Mouse (Mus musculus) layer of hippocampus, adult 2 months (tissue): ENCODE results near the gene Eci3. TPM values are rescaled to one million over a fixed set of nuclear protein-coding genes. Genes with fewer than 3 reads are reported as not detected.
"Not testable (repeated sequence)": the region's sequence is repeated elsewhere in the genome, so short reads cannot be mapped to it uniquely, and the experiment has no call there.

Experiments used
- DNase-seq, 2 experiments: peaks; one replicate each; pipeline ENCODE4 v3.0.0; 2022; ENCODE audit warnings: low spot score in 2 of 2
- H3K27ac ChIP-seq: fragments of 200-600 bp; 2 replicates; pipeline ENCODE4 v1.8.1; 2022
- H3K4me3 ChIP-seq: fragments of 200-600 bp; 2 replicates; pipeline ENCODE4 v1.8.1; 2022; ENCODE audit warnings: mild to moderate bottlenecking
- CTCF ChIP-seq: fragments of 200-600 bp; conservative IDR thresholded peaks from 2 replicates; pipeline ENCODE4 v1.8.1; 2022; ENCODE audit warnings: antibody characterized with exemption, mild to moderate bottlenecking, moderate library complexity
- long read RNA-seq, 2 experiments: library from polyadenylated mRNA; stranded (forward); transcript quantifications; one replicate each; pipeline ENCODE4 v2.0.0; 2021; ENCODE audit warnings: borderline mapping rate in 2 of 2
- total RNA-seq, 2 experiments: library from RNA; stranded (reverse); gene quantifications; 2 replicates each; pipeline ENCODE4 v1.2.3; 2021

Gene Eci3
- under 1 TPM; 0.44 to 0.56 TPM for total RNA-seq
- long read RNA-seq, experiment 1 = 0 reads
- long read RNA-seq, experiment 2, partial matches to known transcripts = 1 of 1 reads
- long read RNA-seq, experiment 2, other reads (novel, unspliced or antisense) = 0 of 1 reads

DNA sequence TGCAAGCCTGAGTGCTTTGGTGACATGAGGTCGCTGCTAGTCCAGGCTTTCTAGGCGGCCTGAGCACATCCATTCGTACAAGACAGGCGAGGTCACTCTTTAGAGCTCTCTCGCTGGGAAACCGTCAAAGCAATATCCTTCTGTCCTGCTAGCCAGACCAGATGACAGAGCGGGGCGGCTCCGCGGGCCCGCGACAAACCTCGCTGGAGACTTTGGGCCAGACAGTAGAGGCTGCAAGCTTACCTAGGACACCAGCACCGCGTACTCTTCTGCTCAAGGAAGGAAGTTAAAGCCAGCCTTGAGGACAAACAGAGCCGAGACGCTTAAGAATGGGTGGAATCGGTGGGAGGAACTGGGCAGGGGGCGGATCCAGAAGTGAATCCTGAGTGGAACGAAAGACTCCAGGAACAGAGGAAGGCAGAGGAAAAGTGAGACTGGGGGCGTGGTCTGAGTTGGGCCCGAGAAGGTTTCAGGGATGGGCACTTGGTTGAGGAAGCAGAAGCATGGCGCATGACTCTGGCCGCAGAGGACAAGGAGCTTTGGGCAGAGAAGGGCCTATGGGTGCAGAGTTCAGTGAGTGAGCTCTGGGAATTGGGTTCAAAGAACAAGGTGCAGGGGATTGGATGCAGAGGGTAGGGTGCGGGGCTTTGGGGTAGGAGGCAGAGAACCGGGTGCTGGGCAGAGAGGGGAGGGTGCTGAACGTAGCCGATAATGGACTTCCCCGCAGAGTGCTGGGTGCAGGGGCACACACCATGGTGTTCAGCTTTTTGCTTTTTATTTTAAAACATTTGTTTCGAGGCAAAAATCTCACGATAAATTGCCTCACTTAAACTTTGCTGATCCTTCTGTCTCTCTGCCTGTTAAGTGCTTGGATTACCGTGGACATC is at the start of gene Eci3:
Eci3 (minus strand) TSS at position 300 of the 887 bp plus-strand sequence.
- TF ChIP-seq CTCF = no peak
- H3K4me3 ChIP-seq = peak within 1 kb of the TSS; percentile 43
- H3K27ac ChIP-seq = no peak within 1 kb of the TSS
- no peak for DNase-seq

DNA sequence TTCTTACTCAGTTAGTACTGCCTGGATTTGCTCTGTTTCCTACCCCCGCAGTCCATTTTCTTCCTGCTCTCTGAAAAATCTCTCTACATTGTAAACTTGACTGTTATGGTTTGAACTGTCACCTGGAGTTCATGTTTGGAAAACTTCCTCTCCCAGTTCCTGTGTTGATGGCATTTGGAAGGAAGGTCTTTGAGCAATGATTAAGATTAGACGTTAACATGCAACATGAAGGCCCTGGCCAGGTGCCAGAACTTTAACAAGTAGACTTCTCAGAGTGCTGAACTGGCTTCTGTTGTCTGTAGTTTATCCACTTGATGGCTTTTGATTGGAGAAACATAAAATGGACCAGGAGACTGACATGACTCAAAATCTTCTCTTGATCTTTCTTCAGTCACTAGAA is 32.3 kb upstream of the Eci3 start:
- H3K27ac ChIP-seq = no peak overlapping the region
- no peak overlapping the region for H3K4me3 ChIP-seq
- no peak for DNase-seq
- no peak for TF ChIP-seq CTCF

DNA sequence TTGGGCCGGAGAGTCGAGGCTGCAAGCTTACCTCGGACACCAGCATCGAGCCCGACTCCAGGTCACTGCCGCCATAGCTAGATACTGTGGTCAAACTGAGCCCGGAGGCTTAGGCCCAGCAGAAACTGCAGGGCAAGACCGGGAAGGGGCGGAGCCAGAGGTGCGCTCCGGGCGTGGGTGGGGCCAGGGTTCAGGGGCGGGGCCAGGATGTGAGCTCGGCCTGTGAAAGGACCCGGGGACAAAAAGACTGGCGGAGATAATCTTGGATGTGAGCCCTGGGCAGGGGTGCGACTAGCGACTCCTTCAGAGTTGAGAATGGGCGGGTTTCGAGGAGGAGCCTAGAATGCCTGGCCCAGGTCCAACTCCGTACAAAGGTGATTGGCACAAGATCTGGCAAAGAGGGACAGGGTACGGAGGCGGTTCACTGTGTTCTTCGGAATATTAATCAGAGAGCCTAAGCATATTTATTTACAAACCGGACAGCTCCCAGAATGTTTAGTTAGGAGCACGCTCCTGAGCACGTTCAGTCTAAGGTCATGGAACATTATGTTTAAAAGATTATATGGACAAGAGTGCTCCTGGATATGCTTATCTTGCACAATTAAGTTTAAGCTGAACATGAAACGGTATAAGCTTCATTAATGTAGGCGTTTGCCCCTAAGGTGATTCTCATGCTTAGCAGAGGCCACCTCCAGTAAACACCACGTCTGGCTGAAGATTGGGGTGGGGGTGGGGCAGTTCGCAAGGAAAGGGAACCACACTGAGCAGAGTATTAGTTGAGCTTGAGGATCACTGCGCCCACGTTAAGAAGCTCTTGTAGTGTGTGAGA is 30.6 kb upstream of the Eci3 start:
- DNase-seq = peak; percentile 88 to 91
- Histone ChIP-seq H3K27ac (peak overlapping the region; percentile 93), H3K4me3 (peak overlapping the region; percentile 82)
- no peak for TF ChIP-seq CTCF

DNA sequence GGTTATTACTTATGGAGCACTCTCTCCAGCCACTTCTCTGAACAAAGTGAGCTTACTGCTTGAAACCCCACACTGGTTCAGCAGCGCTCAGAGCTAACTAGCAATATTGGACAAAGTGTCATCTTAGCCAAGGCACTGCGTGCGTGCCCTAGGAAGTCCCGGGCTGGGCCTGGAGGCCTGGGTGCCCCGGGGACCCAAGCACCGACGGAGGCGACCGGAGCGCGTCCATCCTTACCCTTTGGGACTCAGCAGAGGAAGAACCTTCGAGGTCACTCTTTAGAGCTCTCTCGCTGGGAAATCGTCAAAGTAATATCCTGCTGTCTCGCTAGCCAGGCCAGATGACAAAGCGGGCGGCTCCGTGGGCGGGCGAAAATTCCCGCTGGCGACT is 30.0 kb upstream of the Eci3 start:
- H3K4me3 ChIP-seq = peak overlapping the region; percentile 82
- no peak for TF ChIP-seq CTCF
- peak overlapping the region; percentile 93 for H3K27ac ChIP-seq
- DNase-seq = peak in 1 of 2 experiments; percentile 23

DNA sequence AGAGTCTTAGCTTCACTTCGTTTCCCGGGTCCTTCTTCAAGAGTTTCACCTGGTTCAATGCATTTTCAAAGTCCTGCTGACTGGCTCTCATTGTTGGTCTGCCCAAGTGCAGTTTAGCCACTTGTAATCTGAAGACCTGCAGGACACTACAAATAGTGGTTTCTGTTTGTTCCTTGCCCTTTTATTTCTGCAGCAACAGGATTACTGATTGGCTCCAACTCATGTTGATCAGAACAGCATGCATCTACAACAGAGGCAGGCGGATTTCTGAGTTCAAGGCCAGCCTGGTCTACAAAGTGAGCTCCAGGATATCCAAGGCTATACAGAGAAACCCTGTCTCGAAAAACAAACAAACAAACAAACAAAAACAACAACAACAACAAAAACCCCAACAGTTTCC is 29.5 kb upstream of the Eci3 start:
- TF ChIP-seq CTCF = no peak
- H3K4me3 ChIP-seq = peak overlapping the region; percentile 82
- H3K27ac ChIP-seq = peak overlapping the region; percentile 93; the same call in 1 of the 2 replicates

DNA sequence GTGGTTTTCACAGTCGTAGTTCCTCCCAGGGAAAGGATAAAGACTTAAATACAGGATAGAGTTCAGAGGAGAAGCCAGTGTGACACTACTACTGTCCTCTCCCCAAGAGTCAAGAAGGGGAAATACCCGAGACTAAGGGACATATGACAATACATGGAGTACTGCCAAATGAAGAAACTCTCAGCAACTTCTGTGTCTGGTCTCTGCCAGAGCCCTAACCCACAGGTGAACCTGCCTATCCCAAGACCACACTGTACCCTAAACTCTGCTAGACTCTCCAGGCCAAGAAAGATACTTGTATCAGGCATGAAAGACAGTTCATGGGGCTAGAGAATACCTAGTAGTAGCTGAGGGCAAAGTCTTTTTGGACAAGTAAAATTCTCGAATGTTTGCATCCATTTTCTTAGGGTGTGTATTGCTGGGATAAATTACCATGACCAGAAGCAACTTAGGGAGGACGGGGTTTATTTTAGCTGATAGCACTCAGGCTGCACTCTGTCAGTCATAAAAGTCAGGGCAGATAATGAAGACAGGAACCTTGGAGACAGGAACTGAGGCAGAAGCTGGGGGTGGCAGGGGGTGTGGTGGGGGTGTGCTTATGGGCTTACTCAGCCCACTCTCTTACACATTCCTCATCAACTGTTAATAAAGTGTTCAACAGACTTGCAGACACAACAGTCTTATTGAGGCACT is 28.1 kb upstream of the Eci3 start:
- no peak for DNase-seq
- no peak for TF ChIP-seq CTCF
- no peak overlapping the region for H3K4me3 ChIP-seq
- H3K27ac ChIP-seq = no peak overlapping the region

More for the DNA sequence above, 29.5 kb upstream of the Eci3 start:
- DNase-seq = no peak

DNA sequence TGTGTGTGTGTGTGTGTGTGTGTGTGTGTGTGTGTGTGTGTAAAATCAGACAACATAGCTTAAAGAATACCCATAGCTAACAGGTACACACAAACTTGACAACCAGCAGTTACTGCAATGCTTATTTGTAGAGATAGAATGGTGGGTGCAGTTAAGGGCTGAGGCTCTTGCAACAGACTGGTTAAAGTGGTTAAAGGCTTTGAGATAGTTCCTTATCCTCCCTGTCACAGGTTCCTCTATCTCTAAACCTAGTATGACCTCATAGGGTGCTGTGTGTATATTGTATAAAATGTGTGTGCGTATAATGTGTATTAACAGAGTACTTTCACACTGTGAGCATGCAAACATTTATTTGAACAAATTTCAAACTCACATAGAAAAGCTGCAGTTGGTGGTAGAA is 19.9 kb upstream of the Eci3 start:
- not testable (repeated sequence) for DNase-seq, H3K27ac ChIP-seq, H3K4me3 ChIP-seq

DNA sequence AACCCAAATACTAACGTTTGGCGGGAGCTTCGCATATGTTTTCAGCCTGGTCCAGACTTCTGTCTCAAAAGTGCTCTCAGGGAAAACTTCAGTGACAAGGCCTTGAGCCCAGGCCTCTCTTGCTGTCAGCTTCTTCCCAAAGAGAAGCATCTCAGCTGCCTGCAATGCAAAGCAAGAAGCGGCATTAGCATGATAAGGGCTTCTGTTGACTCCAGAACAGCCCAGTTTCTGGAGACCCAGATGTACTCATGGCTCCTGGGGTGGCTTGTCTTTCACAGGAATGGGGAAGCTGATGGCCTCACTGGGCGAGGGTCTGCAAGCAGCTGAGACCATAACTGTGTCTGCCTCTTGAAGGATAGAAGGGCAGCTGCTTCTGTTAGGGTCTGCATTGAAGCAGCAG is 15.0 kb upstream of the Eci3 start:
- not testable (repeated sequence) for H3K4me3 ChIP-seq, H3K27ac ChIP-seq, DNase-seq

DNA sequence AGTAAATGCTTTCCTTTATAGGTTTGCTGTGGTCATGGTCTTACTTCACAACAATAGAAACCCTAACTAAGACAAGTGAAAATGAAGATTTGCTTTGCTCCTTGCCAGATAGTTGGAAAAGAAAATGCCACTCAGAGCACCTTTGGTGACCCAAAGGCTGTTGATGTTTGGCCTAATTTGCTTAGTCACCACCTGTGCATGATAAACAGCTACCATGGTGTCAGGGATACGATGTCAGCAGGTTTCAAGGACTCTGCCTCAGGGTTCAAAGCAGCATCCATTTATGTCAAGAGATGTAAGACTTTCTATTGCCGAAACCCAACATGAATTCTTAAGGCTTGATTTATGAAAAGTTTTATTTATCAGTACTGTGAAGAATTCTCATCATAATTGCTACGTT is 13.8 kb upstream of the Eci3 start:
- no peak for DNase-seq

DNA sequence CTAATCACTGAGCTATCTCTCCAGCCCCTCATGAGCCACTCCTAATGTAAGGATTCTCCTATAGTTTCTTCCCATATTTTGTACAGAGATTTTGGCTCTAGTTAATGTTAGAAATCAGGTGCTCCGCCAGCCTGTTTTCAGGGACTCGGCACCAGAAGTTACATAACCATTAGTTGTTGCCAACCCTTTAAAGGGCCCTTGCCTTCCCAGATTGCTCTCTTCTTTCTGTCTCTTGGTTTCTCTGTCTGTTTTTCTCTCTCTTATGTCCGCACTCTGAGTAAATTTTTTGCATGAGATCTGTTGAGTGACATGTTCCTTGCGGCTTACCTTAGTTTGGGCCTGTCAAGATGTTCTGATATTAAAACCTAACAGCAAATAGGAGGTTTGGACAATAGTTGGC is 12.5 kb upstream of the Eci3 start:
- no peak for DNase-seq
- H3K4me3 ChIP-seq = no peak overlapping the region
- TF ChIP-seq CTCF = no peak
- no peak overlapping the region for H3K27ac ChIP-seq

More for the DNA sequence above, 13.8 kb upstream of the Eci3 start:
- TF ChIP-seq CTCF = no peak
- Histone ChIP-seq H3K27ac (no peak overlapping the region), H3K4me3 (no peak overlapping the region)

DNA sequence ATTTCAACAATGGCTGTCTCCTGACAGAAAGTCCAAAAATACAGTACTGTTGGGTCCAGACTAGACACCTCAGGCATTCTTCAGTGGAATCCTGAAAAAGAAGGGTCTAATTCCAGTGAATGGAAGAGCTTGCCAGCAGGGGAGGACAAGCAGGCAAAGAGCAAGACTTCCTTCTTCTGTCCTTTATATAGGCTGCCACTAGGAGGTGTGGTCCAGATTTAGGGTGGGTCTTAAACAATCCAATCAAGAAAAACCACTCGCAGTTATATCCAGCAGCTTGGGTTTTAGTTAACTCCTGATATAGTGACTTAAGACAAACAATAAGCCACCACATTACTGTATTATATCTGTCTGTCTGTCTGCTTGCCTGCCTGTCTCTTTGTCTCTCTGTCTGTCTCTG is 10.2 kb upstream of the Eci3 start:
- DNase-seq = no peak
- no peak; the same call in 1 of the 2 replicates for TF ChIP-seq CTCF
- no peak overlapping the region for H3K27ac ChIP-seq
- no peak overlapping the region for H3K4me3 ChIP-seq

DNA sequence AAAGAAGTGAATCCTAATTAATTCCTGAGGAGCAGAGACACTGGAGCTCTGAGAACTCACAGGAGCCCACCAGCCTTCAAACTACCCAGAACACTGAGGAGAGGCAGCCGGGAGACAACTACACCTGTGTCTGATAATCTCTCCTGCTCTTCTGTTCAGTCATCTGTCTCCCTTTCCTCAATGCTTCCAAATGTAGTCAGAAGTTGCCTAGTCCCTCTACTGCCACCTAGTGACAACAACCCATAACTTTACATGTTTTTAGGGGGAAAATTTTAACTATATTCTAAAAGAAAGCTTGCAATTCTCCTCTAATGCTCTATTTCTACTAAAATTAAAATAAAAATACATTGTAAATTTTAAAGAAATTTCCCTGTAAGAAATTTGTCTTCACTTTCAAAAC is 9.5 kb upstream of the Eci3 start:
- no peak overlapping the region for H3K4me3 ChIP-seq
- peak; percentile 86 for TF ChIP-seq CTCF
- no peak for DNase-seq
- no peak overlapping the region for H3K27ac ChIP-seq

DNA sequence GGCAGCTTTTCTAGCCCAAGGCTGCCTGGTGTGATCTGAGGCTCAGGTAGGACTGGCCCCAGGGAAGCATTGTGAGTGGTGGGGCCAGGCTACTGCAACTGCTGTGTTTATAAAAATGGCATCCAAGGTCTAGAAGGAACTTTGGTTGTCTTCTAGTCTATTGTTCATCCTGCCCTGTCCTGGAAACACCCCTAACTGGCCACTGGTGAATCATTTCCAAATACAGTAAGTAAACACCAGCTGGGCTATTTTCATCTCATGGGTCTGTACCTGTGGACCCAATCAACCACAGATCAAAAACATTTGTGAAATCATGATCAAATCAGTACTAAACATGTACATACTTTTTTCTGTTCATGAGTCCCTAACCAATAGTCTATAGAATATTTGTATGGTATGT is 8.8 kb upstream of the Eci3 start:
- H3K4me3 ChIP-seq, H3K27ac ChIP-seq, DNase-seq: not testable (repeated sequence)

DNA sequence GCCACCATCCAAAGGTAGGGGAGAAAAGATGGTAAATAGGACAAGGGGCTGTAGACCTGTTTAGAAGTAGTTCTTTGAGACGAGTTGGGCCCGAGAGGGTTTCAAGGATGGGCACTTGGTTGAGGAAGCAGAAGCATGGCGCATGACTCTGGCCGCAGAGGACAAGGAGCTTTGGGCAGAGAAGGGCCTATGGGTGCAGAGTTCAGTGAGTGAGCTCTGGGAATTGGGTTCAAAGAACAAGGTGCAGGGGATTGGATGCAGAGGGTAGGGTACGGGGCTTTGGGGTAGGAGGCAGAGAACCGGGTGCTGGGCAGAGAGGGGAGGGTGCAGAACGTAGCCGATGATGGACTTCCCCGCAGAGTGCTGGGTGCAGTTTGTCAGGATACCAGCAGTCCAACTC is 2.0 kb upstream of the Eci3 start:
- not testable (repeated sequence) for H3K27ac ChIP-seq, DNase-seq, H3K4me3 ChIP-seq
